Mouse (Mus musculus) liver, embryonic 14.5 days (tissue): ENCODE results near the gene Filip1l. TPM values are rescaled to one million over a fixed set of nuclear protein-coding genes. Genes with fewer than 3 reads are reported as not detected.

ENCODE experiments used
- ATAC-seq: fragments of 200-750 bp; cut with Nextera tagmentation; 2 replicates; pipeline ENCODE4 v1.8.0; 2017; ENCODE audit warnings: moderate number of reproducible peaks, mild to moderate bottlenecking, moderate library complexity; ENCODE audit not compliant: insufficient read depth
- DNase-seq, 3 experiments: peaks; one replicate each; pipeline ENCODE4 v3.0.0-alpha.2; 2012 to 2013; ENCODE audit warnings: low read depth in 3 of 3, low spot score in 3 of 3
- H3K27ac ChIP-seq: fragments of 300-500 bp; sonication (generic); 2 replicates; pipeline ENCODE4 v1.5.1; 2014; ENCODE audit warnings: moderate library complexity, mild to moderate bottlenecking, control low read depth, inconsistent platforms
- H3K27me3 ChIP-seq: fragments of 300-500 bp; sonication (generic); 2 replicates; pipeline ENCODE4 v1.6.1; 2014; ENCODE audit warnings: mild to moderate bottlenecking, low read length, moderate library complexity; ENCODE audit not compliant: control insufficient read depth, insufficient read depth
- H3K36me3 ChIP-seq: fragments of 300-500 bp; sonication (generic); replicated peaks from 2 replicates; pipeline ENCODE4 v1.6.1; 2014; ENCODE audit warnings: low read depth; ENCODE audit not compliant: control insufficient read depth, insufficient read depth
- H3K4me1 ChIP-seq, 2 experiments: fragments of 200-500 bp in 1 of 2; fragments of 300-500 bp in 1 of 2; sonication (generic) in 1 of 2; replicated peaks; 2 replicates each; pipeline ENCODE4 v1.6.1; 2012 to 2014; ENCODE audit warnings: antibody characterized with exemption in 1 of 2, inconsistent platforms in 1 of 2, low read length in 1 of 2; ENCODE audit not compliant: control insufficient read depth in 2 of 2, insufficient read depth in 2 of 2
- H3K4me2 ChIP-seq: fragments of 300-500 bp; sonication (generic); 2 replicates; pipeline ENCODE4 v1.6.1; 2014; ENCODE audit warnings: low read depth, mild to moderate bottlenecking, control low read depth, moderate library complexity
- H3K4me3 ChIP-seq, 2 experiments: fragments of 200-500 bp in 1 of 2; fragments of 300-500 bp in 1 of 2; sonication (generic) in 1 of 2; 2 replicates each; pipeline ENCODE4 v1.5.1; 2012 to 2014; ENCODE audit warnings: low read depth in 2 of 2, low read length in 2 of 2, mild to moderate bottlenecking in 2 of 2, control low read depth in 1 of 2, inconsistent platforms in 1 of 2, moderate library complexity in 1 of 2; ENCODE audit not compliant: insufficient read depth in 1 of 2
- H3K9ac ChIP-seq: fragments of 300-500 bp; sonication (generic); replicated peaks from 2 replicates; pipeline ENCODE4 v1.6.1; 2014; ENCODE audit warnings: mild to moderate bottlenecking, control low read depth, moderate library complexity
- H3K9me3 ChIP-seq: fragments of 300-500 bp; sonication (generic); 2 replicates; pipeline ENCODE4 v1.6.1; 2016; ENCODE audit warnings: low read length, mixed read lengths; ENCODE audit not compliant: control insufficient read depth
- CTCF ChIP-seq: IDR thresholded peaks from 2 replicates; pipeline ENCODE4 v1.5.1; 2016; ENCODE audit warnings: antibody characterized with exemption, low read depth, control low read depth
- EP300 ChIP-seq: IDR thresholded peaks from 2 replicates; pipeline ENCODE4 v1.6.1; 2016; ENCODE audit warnings: antibody characterized with exemption, low read depth
- WGBS: fragments of 180-500 bp; shearing (Covaris S2); extraction: QIAGEN DNeasy Blood & Tissue Kit; methylation state at CpG from one replicate; pipeline ENCODE4 v1.1.7; 2014; ENCODE audit not compliant: insufficient replicate concordance; 5-methylcytosine and 5-hydroxymethylcytosine counted together
- polyA plus RNA-seq, 2 experiments: library from polyadenylated mRNA; depleted of rRNA in 1 of 2; stranded (reverse) in 1 of 2; unstranded in 1 of 2; fragments of >200 nt; fragmentation: Nextera tagmentation in 1 of 2; extraction: Ambion mirVana in 1 of 2; gene quantifications; 2 replicates each; pipeline versions ENCODE4 v1.2.1 to v1.2.3; 2012 to 2014

Gene Filip1l
- polyA plus RNA-seq, 2 experiments, result 2.1 to 3.3 TPM

- Histone ChIP-seq H3K9ac (no peak overlapping the region), H3K9me3 (no peaks in the 10 kb centered on the region), H3K4me2 (no peak overlapping the region), H3K27me3 (no peaks in the 10 kb centered on the region), H3K27ac (no peak overlapping the region), H3K4me3 (no peak overlapping the region), H3K36me3 (no peaks in the 10 kb centered on the region), H3K4me1 (no peaks in the 10 kb centered on the region; a peak in 1 of 4 replicates)
- no peak for TF ChIP-seq EP300
- no peak for TF ChIP-seq CTCF
- no peak for ATAC-seq
- no peak for DNase-seq
- 79% methylated on average over 1 of the region's 1 CpGs for WGBS
These were observed 207.3 kb downstream of the Filip1l start for GRCm38 (mm10) chr16:57560185-57560584.

GRCm38 (mm10) chr16:57563453-57563852, 210.6 kb downstream of the Filip1l start:
- Histone ChIP-seq H3K4me1 (no peaks in the 10 kb centered on the region), H3K27me3 (no peaks in the 10 kb centered on the region), H3K9ac (no peak overlapping the region), H3K4me2 (no peak overlapping the region), H3K36me3 (no peaks in the 10 kb centered on the region), H3K27ac (no peak overlapping the region), H3K4me3 (no peak overlapping the region), H3K9me3 (no peaks in the 10 kb centered on the region)
- DNase-seq, result no peak
- no peak for TF ChIP-seq EP300
- no peak for TF ChIP-seq CTCF
- WGBS, result 73% methylated on average over 3 of the region's 3 CpGs
- ATAC-seq, result no peak

DNA sequence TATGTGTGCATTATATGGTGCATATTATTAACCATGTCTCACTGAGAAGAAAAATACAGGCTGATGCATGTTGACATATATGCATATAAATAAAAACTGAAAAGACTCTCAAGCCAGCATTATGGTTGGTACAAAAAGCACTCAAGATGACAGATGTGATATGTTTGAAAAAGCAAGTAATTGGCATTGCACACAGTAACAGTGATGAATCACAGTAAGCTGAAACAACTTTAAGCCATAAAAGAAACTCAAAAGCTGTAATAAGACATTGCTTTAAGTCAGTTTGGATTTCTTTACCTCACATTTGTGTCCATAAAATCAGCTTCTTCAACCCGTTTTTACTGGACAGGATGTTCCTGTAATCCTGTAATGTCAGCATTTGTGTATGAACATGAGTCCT, 211.9 kb downstream of the Filip1l start:
- ATAC-seq (no peak), DNase-seq (no peak)
- no peaks in the 10 kb centered on the region for H3K4me1 ChIP-seq
- H3K27me3 ChIP-seq, result no peaks in the 10 kb centered on the region
- no peak overlapping the region for H3K27ac ChIP-seq
- H3K9ac ChIP-seq, result no peak overlapping the region
- no peak overlapping the region for H3K4me3 ChIP-seq
- no peaks in the 10 kb centered on the region for H3K9me3 ChIP-seq
- 22% methylated on average over 1 of the region's 1 CpGs for WGBS
- no peaks in the 10 kb centered on the region for H3K36me3 ChIP-seq
- TF ChIP-seq CTCF, result no peak
- H3K4me2 ChIP-seq, result no peak overlapping the region

- H3K4me2 ChIP-seq, result no peak overlapping the region
- H3K4me3 ChIP-seq, result no peak overlapping the region
- no peak for ATAC-seq
- no peaks in the 10 kb centered on the region for H3K4me1 ChIP-seq
- 68% methylated on average over 3 of the region's 3 CpGs for WGBS
- H3K9me3 ChIP-seq, result no peaks in the 10 kb centered on the region
- no peak for DNase-seq
- no peaks in the 10 kb centered on the region for H3K27me3 ChIP-seq
- TF ChIP-seq EP300 (no peak), CTCF (no peak)
- H3K36me3 ChIP-seq, result no peaks in the 10 kb centered on the region
- H3K27ac ChIP-seq, result no peak overlapping the region
- H3K9ac ChIP-seq, result no peak overlapping the region
These were observed 213.3 kb downstream of the Filip1l start for GRCm38 (mm10) chr16:57566215-57566614.

- H3K4me2 ChIP-seq, result no peak overlapping the region
- H3K27me3 ChIP-seq, result no peaks in the 10 kb centered on the region
- DNase-seq, result no peak
- no peaks in the 10 kb centered on the region for H3K36me3 ChIP-seq
- H3K4me1 ChIP-seq, result no peaks in the 10 kb centered on the region
- no peak overlapping the region for H3K9ac ChIP-seq
- ATAC-seq, result no peak
- 66% methylated on average over 7 of the region's 7 CpGs for WGBS
- H3K9me3 ChIP-seq, result no peaks in the 10 kb centered on the region
- TF ChIP-seq CTCF (no peak), EP300 (no peak)
- no peak overlapping the region for H3K4me3 ChIP-seq
- H3K27ac ChIP-seq, result no peak overlapping the region
These were observed 215.9 kb downstream of the Filip1l start for GRCm38 (mm10) chr16:57568648-57569404.
